Mouse (Mus musculus) c-Kit-positive CD71-positive TER-119-positive erythroid progenitor cells, embryonic 14.5 days (primary cell): ENCODE measurements around the gene Tdrd9.

Experiments
- DNase-seq: peaks from one replicate; pipeline ENCODE4 v3.0.0-alpha.2; 2013; ENCODE audit warnings: low spot score

Gene Tdrd9

GRCm38 (mm10) chr12:111963339-111963738 is 8.0 kb upstream of the Tdrd9 start:
- no peak for DNase-seq

- peak; percentile 88 for DNase-seq
Measured at GRCm38 (mm10) chr12:111966683-111967173, 4.6 kb upstream of the Tdrd9 start, which contains the start of gene Atp5mpl. Gene Atp5mpl, minus strand, starts transcription at chr12:111966977.

- no peak for DNase-seq
Measured at GRCm38 (mm10) chr12:111970085-111970484, 1.3 kb upstream of the Tdrd9 start.

GRCm38 (mm10) chr12:111972504-111972903 is 1.1 kb downstream of the Tdrd9 start:
- no peak for DNase-seq

- no peak for DNase-seq
Measured at GRCm38 (mm10) chr12:111974578-111974977, 3.2 kb downstream of the Tdrd9 start.

DNA sequence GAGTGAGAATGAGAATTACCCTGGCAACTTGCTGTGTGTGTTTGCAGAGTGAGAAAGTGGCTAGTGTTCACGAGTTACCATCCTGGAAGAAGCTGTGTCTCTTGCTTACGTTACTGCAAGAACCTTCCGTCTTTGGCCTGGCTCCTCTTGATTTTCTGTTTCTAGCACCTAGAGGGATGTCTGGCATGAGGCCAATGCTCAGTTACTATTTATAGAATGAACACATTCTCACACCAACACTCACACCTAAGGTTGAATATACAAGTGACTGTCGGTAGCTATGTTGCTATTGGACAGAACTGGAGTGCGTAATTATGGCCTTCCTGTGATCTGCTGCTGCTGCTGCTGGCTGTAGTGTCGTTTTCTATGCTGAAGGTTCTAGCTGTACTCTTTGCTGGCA is 5.8 kb downstream of the Tdrd9 start:
- no peak for DNase-seq

DNA sequence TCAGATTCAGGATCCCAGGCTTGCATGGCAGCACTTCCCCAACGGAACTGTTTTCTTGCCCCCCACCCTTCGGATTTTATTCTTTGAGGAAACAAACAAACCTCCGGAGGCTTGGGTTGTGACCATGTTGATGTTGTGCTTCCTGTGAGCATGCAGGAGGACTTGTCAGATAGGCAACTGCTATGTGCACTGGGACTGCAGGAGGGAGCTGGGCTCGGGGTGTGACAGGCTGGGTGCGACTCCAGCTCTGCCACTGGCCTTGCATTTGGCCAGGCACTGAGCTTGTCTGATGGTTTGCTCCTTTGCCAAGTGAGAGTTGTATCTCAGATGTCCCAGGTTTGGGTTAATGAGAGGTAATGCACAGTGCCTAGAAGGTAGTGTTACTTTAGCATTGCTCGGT is 6.9 kb downstream of the Tdrd9 start:
- no peak for DNase-seq

DNA sequence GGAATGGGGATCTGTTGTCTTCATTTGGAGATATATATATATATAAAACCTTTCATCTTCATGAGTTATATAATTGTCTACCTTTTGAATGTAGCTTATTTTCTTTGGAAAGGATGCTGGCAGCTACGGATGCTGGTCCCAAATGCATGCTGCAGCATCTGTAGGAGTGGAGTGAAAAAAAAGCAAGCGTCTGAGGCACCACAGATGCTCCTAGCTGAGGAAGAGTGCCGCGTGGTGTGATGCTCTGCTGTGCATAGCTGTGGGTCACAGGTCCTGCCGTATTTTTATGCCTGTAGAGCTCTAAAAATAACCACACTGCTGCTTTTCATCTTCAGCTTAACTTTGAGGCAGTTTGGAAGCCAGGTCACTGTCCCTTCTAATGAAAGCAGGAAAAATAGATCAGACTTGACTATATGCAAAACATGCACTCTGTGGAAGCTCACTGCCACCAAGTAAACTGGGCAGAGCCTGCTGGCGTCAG is 9.6 kb downstream of the Tdrd9 start, which contains the start of gene Rd3l:
Gene Rd3l, minus strand, starts transcription at position 431 of the 481 bp plus-strand sequence.
- DNase-seq = no peak

DNA sequence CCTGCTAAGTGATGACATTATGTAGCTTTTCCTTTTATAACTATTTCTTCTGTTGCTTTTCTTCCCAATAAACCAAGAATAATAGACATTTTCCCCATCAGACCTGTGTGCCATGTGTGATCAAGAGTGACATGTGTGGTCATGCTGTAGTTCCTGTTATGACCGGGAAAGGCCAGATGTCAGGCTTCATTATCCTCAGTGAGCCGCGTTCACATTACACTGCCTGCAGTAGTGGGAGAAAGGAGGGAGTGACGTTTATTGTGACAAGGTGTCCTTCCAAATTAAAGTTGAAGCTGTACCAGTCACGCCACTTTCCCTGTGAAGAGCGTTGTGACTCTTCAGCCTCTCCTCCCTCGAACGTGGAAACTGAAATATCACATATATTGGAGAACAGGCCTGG is 10.5 kb downstream of the Tdrd9 start:
- no peak for DNase-seq

GRCm38 (mm10) chr12:111983165-111983564 is 11.8 kb downstream of the Tdrd9 start:
- no peak for DNase-seq

GRCm38 (mm10) chr12:111986756-111987155 is 15.4 kb downstream of the Tdrd9 start:
- no peak for DNase-seq

- DNase-seq = no peak
Measured at GRCm38 (mm10) chr12:111992626-111993025, 21.3 kb downstream of the Tdrd9 start.

DNA sequence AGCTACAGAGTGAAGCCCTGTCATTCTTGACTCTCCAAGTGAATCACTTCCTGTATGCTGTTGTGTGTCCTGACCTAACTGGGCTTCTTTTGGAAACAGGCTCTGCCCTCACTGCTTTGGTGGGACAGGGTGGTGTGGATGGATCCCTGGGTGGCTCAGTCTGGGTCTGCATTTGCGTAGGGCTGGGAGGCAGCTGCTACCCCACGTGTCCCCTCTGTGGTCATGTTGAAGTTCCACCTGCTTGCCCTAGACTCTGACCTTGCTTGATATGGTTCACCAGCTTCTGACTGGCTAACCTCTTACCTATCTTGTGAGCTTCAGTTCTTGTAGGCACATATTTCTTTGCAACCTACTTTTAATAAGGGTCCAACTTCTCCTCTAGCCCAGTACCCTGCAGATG is 23.8 kb downstream of the Tdrd9 start:
- DNase-seq = no peak

- no peak for DNase-seq
Measured at GRCm38 (mm10) chr12:111999735-112000134, 28.4 kb downstream of the Tdrd9 start.

DNA sequence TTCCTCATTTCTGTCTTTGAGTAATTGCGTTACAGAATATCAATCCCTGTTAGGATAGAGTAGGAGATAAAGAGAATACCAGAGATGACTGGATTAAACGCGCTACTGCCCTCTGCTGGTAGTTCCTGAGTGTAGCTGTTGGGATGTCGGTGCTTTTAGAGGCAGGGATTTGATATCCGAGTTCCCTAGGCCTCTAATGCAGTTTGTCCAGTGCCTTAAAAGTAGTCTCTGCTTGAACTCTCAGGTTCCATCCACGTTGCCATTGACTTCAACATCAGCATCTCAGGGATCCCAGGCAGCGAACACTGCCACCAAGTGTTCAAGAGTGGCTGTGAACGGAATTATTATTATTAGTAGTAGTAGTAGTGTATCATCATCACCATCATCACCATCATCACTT is 29.9 kb downstream of the Tdrd9 start:
- DNase-seq = peak; percentile 60

DNA sequence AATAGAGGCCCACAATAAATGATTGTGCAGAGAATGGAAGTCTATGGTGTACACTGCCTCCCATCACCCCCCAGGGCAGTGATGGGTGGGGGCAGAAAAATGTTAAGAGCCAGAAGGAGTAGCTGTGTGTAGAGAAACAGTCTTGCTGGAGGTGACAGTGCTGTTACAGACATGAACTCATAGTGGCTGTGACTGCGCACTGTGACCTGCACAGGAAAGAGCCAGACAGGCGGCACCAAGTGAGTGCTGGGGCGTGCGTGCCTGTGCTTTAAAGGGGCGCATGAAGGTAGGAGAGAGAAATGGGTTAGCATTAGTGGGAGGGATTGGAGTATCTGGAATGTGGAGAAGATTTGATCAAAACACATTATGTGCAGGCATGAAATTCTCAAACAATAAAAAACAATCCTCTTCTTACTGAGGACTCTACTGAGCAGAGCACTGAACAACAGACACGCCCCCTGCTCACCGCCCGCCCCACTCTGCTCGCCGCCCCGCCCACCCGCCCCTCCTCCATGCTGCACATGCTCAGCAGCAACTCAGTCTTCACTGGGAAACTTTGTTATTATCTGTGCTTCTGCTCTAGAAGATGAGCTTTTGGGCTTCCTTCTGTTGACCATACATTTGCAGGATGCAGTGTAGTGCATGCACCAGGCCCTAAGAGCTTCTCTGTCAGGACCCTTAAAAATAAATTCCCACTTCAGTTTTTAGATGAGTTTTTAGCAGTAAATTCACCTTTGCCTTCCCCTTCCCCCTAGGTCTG is 41.3 kb downstream of the Tdrd9 start:
- DNase-seq = no peak

GRCm38 (mm10) chr12:112013271-112013801 is 42.0 kb downstream of the Tdrd9 start:
- no peak for DNase-seq

- no peak for DNase-seq
Measured at GRCm38 (mm10) chr12:112016346-112016745, 45.0 kb downstream of the Tdrd9 start.

GRCm38 (mm10) chr12:112023306-112023705 is 51.9 kb downstream of the Tdrd9 start:
- no peak for DNase-seq

DNA sequence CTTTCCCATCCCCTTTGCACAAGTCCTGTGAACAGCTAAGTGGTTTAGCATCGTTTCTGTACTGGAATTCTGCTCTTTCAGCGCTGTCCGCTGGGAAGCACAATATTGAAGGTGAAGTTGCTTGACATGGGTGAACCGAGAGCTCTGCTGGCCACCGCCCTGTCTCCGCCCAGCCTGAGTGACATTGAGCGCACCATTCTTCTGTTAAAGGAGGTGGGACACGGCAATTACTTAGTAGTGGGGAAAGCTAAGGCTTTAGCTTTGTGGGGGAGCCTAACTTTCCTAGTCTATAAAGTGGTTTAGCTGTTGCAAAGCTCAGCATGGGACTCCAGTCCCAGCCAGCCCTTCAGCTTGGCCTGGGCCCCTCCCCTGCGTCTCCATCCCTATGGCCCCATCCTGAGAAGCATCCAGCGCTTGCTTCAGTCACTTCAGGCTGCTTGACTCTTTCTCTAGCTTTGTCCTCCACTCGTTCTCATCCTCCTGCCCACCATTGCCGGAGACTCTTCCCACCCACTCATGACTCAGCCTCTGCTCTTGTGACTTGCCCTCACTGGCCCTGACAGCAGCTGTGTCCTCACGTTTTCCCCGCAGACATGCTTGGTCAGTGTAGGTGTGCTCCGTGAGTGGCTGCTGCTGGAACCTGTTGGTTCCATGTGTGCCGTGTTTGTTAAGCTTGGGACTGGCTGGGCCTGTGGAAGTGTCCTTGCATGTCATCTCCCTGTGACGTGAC is 53.4 kb downstream of the Tdrd9 start:
- DNase-seq = no peak

GRCm38 (mm10) chr12:112025457-112025856 is 54.1 kb downstream of the Tdrd9 start:
- DNase-seq = no peak

DNA sequence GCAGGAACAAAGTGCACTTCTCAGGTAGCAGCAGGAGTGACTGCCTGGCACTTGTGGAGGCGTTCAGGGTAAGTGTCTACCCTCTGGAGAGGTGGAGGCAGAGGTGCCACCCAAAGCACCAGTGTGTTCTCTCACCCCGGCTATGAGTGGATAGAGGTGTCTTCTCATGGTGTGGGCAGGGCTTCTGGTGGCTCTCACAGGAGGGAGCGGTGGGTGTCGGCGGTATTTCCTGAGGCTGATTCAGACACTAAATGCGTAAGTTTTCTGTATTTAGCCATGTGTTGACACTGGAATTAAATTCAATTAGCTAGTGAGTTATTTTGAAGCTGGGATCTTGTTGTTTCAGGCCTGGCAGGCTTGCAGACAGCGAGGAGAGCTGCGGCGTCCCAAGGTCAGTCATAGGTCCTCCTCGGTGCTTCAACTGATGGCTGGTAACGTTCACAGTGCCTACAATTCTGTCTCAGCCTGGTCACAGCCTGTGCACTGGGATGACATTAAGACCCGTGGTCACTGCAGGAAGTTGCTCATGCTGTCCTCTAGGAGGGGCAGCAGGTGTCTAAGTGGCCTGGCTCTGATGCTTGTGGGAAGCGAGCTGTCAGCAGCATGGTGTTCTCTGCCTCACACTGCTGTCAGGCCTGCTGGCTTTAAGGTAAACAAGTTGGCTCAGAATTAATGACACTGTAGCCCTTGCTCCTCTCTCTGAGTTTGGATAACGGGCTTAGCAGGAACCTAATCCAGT is 54.7 kb downstream of the Tdrd9 start:
- DNase-seq = no peak
